Comparison of ENCODE assay signal across 7 mouse cellular contexts in genomic region chr11:120713580-120714518, GRCm38 (mm10). TPM values are rescaled to one million over a fixed set of nuclear protein-coding genes. Genes with fewer than 3 reads are reported as not detected.
DNase-seq lines count a peak whose midpoint lies in the region; ATAC-seq lines count a peak whose summit lies in the region.

Gene Cenpx (minus strand): TSS chr11:120713738.
Gene Lrrc45 (plus strand): TSS chr11:120713925.

- intact Hi-C loops in gastrocnemius, postnatal 36 days (cut with DNase I), result loop anchor here (2.0 to 5.0 kb wide), 2 partner anchors 55 to 192 kb away; no protein-coding TSS in a partner anchor
- intact Hi-C loops in left cerebral cortex, postnatal 25 days (cut with DNase I), result loop anchor here (2.0 kb wide), 4 partner anchors 55 to 133 kb away; partner anchors contain the start of genes Arhgdia and Sirt7

- ATAC-seq in intestine, embryonic 15.5 days, result peak; percentile 96

- peak within 1 kb of the TSS; percentile 70 for H3K4me3 ChIP-seq in intestine, embryonic 15.5 days (replicated peaks)
- peak within 1 kb of the TSS; percentile 74 for H3K4me3 ChIP-seq in midbrain, embryonic 10.5 days

- H3K9me3 ChIP-seq in intestine, embryonic 15.5 days, result no peaks in the 10 kb centered on the region
- H3K9me3 ChIP-seq in midbrain, embryonic 10.5 days (replicated peaks), result no peaks in the 10 kb centered on the region

- DNase-seq in adrenal gland, adult 2 months, result peak; percentile 98
- DNase-seq in embryo, embryonic 11.5 days (ENCODE audit: low read depth, low spot score), result peak; percentile 98
- peak; percentile 92 to 95 for DNase-seq in gastrocnemius, postnatal 36 days
- DNase-seq in left cerebral cortex, postnatal 25 days (ENCODE audit: low spot score in 2 of 2), result peak; percentile 97 to 100
- peak; percentile 97 for DNase-seq in midbrain, embryonic 10.5 days (ENCODE audit: low spot score)
- DNase-seq in right cerebral cortex, postnatal 4 days, result peak; percentile 89

- H3K4me1 ChIP-seq in intestine, embryonic 15.5 days (replicated peaks), result peaks cover 32% of the 10 kb centered on the region
- H3K4me1 ChIP-seq in midbrain, embryonic 10.5 days, result peaks cover 40% of the 10 kb centered on the region

- H3K9ac ChIP-seq in intestine, embryonic 15.5 days, result peak within 1 kb of the TSS; percentile 70

- H3K27ac ChIP-seq in intestine, embryonic 15.5 days, result peak within 1 kb of the TSS; percentile 72
- H3K27ac ChIP-seq in midbrain, embryonic 10.5 days (replicated peaks), result peak within 1 kb of the TSS; percentile 81

- no peaks in the 10 kb centered on the region for H3K27me3 ChIP-seq in intestine, embryonic 15.5 days (replicated peaks)
- H3K27me3 ChIP-seq in midbrain, embryonic 10.5 days (ENCODE audit: low read depth, poor library complexity, severe bottlenecking), result 0 out of 2 replicates have a peak, but pooled peaks cover 2% of the 10 kb centered on the region

- 1% methylated on average over 53 of the region's 53 CpGs for WGBS in intestine, embryonic 15.5 days
- WGBS in midbrain, embryonic 10.5 days, result 4% methylated on average over 53 of the region's 53 CpGs

- H3K4me2 ChIP-seq in intestine, embryonic 15.5 days (replicated peaks), result peak within 1 kb of the TSS; percentile 93

- peaks cover 38% of the 10 kb centered on the region for H3K36me3 ChIP-seq in intestine, embryonic 15.5 days
- H3K36me3 ChIP-seq in midbrain, embryonic 10.5 days, result peaks cover 66% of the 10 kb centered on the region

RNA-seq across cellular contexts. Expression of gene Cenpx, which starts in this region (rescaled TPM):
- total RNA-seq in adrenal gland, adult 2 months (2021), result 10 to 100 TPM; 54.0 to 63.5 TPM
- 86.0 and 90.2 TPM in 2 replicates for polyA plus RNA-seq in adrenal gland, adult 2 months (2012; rRNA removed)
- 10 to 100 TPM; 23.2 to 27.0 TPM for total RNA-seq in gastrocnemius, postnatal 36 days (2021)
- 163 and 170 TPM in 2 replicates for polyA plus RNA-seq in intestine, embryonic 15.5 days (2015; fragmentation: Nextera tagmentation; extraction: Ambion mirVana)
- total RNA-seq in left cerebral cortex, postnatal 25 days (2021), result 10 to 100 TPM; 18.0 to 22.7 TPM
- 132 and 133 TPM in 2 replicates for polyA plus RNA-seq in midbrain, embryonic 10.5 days (2016; fragmentation: Nextera tagmentation; extraction: Ambion mirVana)

RNA-seq across cellular contexts. Expression of gene Lrrc45, which starts in this region (rescaled TPM):
- 10 to 100 TPM; 21.9 to 25.3 TPM for total RNA-seq in adrenal gland, adult 2 months (2021)
- polyA plus RNA-seq in adrenal gland, adult 2 months (2012; rRNA removed), result 34.2 and 40.1 TPM in 2 replicates
- 1 to 10 TPM; 3.7 to 4.1 TPM for total RNA-seq in gastrocnemius, postnatal 36 days (2021)
- polyA plus RNA-seq in intestine, embryonic 15.5 days (2015; fragmentation: Nextera tagmentation; extraction: Ambion mirVana), result 42.0 and 45.4 TPM in 2 replicates
- 10 to 100 TPM; 50.4 to 60.0 TPM for total RNA-seq in left cerebral cortex, postnatal 25 days (2021)
- 57.0 and 57.7 TPM in 2 replicates for polyA plus RNA-seq in midbrain, embryonic 10.5 days (2016; fragmentation: Nextera tagmentation; extraction: Ambion mirVana)

Comparison
In these comparisons a context has a peak if more than half of its experiments do, and no peak if none do; other contexts are left out.
1. Peak in every context shown above with its lines: DNase-seq, ATAC-seq, H3K4me3 ChIP-seq and H3K27ac ChIP-seq.
2. RNA of gene Lrrc45 (total RNA-seq): 50.4 to 60.0 TPM in left cerebral cortex, postnatal 25 days and 21.9 to 25.3 TPM in adrenal gland, adult 2 months; 3.7 to 4.1 TPM in gastrocnemius, postnatal 36 days; every median in the first group is over 4 times any median in the second.